Mouse (Mus musculus) kidney, adult 11 months (tissue): ENCODE measurements around the gene Nav3.

ENCODE experiments used
- DNase-seq: peaks from one replicate; pipeline ENCODE4 v3.0.0; 2022

Nav3 gene

DNA sequence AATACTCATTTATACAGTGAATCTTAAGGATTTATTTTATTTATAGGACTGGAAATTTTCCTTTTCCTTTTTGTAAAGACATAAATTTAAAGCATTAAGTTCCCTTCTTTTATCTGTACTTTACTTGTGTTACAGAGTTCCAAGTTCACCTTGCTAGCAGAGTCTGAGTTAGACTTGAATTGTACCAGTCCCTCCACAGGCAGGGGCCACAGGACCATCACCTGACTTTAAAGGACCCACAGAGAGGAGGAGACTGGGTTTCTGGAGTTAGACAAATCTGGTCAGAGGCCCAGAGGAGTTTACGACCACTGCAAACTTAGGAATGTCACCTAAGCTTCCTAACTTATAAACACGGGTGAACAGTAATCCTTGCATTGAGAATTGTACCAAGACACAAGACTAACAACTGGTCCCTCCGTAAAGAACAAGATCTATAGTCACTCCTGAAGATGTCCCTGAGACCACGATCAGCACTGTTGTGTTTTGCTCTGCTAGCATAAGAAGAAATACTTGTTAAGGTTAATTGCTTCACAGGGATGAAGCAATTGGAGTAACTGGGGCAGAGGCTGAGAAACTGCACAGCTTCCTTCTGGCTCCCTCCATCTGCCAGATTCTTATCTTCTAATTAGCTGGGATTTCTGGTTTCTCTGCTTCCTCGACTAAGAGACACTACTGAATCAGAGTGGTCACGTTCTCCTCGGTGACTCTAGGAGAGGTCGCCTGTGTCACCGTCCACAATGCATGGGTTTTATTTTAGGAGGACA, 550.2 kb downstream of the Nav3 start:
- DNase-seq: no peak

DNA sequence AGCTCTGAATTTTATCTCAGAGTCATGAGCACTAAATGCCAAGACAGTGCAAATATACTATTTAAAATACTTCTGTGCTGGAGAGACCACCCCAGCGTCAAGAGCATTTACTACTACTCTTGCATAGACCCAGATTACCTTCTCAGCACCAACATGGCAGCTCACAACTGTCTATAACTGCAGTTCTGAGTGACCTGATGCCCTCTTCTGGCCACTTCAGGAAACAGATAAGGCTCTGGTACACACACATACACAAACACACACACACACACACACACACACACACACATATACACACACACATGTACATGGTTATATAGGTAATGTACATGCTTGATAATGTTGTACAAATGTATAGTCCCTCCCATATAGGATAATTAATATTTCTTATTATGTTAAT, 551.2 kb downstream of the Nav3 start:
- DNase-seq: no peak

DNA sequence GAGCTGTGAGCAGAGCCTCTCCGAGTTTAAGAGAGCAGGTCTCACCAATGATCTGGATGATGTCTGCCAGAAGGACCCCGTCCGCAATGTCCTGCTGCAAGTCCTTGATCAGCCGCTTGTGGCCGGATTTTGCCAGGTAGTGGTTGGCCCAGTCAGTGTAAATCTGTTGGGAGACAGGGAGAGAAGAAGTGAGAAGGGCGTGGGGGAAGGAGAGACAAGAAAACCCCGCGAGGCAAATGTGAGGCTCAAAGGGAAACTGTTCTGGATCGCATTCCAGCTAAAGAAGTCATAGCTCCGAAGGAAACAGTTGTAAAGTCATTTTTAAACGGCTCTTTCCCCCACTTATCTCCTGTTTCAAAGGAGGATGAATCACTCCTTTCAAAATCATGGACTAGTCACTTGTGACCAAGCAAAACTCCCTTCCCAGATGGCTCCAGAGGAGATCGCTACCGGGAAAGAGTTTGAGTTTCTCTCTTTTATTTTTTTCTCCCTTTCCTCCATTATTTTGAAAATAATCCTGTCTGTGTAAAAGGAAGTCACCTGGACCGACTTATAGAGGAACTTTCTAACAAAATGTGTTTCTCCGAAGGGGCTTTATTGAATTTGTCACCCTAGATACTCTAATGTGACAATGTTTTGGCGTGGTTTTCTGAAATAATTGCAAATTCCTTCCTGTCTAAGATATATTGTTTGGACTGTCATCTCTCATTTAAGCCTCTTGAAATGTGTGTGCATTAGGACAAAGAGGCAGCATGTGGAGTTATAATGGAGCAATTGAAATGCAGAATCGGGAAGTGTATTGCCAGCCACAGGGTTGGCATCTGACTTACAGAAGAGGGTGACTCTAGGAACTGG, 552.1 kb downstream of the Nav3 start:
- no peak for DNase-seq

DNA sequence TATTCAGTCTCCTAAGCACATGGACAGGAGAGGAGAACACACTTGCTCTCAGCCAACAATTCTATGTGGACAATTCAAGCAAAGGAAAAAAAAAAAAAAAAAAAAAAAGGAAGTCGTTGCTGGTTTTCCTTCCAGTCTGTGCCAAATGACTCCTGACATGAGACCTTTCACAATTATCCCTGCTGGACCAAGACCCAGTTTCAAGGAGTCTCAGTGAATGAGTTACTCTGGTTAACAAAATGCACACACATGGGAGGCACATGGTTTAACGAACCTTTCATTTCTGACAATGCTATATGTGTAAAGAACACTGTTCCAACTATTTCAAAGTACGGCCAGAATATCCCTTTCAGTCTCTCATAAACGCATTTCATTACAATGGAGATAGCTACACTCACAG, 552.8 kb downstream of the Nav3 start:
- DNase-seq: no peak

DNA sequence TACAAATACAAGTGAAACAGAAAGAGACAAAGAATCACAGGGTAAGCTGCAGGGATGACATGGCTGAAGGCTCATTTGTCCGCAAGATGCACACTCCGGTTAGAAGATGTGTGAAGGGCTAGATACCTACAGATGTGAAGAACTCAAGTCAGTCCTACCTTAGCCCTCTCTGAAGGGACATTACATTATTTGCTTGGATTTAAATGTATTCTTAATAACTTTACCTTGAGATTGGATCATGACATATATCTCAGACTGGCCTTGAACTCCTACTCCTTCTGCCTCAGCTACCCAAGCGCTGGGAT, 566.9 kb downstream of the Nav3 start:
- no peak for DNase-seq

DNA sequence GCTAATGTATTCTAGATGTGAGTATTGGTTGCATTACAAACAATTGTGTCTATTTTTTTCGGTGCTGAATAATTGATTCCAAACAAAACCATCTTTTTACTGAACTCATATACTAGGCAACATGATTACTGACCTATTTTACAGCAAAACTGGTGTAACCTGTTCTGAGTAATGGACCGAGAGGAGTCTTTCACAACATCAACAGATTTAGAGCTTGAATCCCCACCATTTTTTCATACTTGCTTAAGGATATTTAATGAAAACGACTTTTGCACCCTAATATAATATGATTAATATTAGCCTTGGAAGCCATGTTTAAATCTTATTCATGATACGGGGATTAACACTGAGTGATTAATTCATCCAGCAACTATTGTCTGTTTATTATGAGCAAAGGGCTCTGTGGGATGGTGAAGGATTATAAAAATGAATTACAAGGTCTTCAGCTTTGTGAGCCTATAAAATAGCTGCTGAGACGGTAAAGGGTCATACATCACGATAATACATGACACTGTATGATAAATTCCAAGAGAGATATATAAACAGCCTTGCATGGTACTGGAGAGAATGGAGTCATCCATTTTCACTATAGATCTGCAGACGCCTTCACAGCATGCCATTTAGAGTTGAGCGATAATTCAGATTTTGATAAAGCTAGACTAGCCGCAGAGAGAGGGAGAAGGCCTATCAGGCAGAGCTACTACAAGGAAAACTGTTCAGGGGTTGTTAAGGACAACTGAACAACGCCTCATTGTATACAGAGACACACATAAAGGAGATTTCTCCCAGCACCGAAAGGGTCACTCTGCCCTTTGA, 567.4 kb downstream of the Nav3 start:
- DNase-seq: no peak

DNA sequence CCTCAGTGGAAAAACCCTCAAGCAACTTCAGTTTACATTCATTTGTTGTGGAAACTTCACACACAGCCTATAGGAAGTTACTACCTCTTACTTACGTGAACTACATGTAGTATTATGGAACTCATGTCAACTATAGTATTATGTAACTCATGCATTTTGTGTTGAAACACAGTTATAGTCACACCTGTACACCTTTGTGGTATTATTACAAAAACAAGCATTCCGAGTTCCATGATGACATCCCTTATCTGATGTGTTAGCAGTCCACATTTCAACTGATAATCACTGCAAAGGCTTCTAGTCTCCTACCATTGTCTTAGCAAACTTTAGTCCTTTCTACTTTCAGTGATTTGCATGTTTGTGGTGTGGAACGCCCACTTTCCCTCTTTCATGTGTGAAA, 568.8 kb downstream of the Nav3 start:
- no peak for DNase-seq

DNA sequence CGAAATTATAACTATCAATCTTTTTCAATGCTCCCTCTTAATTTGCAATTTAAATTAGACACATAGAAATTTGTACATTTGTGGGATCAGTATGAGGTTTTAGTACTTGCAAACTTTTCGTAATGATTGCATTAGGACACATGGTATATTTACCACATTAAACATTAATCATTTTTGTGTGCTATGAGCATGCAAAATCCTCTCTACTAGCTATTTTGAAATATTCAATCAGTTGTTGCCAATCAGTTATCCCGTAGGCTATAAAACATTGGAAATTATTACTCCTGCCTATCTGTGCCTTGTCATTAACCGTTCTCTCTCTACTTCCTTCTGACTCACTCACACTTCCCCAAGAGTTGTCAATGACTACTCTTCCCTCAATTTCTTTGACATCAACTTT, 579.9 kb downstream of the Nav3 start:
- DNase-seq: no peak

DNA sequence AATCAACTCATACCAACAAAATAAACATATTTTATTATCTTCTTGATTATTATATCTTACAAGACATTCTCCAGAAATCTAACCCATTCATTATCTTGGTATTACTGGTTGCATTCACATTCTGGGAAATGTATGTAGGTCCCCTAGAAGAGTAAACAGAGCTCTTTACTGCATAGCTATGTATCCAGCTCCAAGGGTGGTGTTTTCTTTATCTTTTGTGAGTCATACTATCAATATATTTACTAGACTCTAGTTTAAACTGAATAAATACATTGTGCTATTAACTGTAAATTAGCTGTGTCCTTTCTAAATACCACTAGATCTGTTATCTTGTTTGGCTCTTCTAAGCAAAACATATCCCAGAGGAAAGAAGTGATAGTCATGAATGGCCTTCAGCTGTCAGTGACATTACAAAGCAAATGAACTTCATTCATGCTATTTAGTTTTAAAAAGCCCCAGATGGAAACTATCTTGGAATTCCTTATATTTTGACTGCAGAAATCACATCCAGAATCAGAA, 580.6 kb downstream of the Nav3 start:
- DNase-seq: no peak

DNA sequence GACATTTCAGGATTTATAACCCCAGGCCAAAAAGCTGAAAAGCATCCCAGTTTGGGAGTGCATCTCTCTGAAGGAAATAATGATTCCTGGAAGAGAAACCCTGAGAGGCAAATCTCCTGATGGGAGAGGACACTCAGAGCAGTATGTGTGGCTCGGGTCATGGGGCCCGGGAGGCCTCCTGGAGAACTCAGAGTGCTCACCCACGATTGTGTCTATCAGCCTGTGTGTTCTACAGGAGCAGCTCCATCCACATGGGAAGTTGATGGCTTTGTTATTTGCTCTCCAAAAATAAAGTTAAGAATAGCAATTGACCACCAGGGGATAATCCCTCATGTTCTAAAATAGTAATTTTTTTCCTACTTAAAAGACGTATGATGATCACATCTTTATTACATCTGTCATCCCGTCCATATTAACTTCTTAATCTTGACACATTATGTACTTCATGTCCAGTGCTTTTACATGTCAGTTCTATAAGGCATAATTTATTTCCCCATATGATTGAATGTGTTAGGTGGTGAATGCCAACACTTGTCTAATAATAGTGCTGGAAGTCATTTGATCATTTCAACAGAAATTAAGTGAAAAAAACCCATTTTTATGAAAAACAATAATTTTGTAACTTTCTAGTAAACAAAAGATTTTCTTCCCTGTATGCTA, 581.2 kb downstream of the Nav3 start:
- no peak for DNase-seq

DNA sequence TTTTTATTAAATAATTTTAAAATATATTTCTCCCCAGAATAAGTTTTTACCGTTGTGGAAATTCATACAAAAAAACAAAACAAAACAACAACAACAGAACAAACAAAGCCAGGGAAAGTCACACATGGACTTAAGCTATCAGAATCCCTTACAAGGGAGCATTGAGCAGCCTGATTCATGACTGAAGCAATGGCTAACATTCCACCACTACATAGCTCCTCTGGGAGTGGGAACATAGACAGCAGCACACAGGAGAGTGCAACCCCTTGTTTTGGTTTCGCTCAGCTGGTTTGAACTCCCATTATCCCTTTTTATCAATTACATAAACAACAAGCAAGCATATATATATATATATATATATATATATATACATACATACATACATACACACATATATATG, 589.9 kb downstream of the Nav3 start:
- no peak for DNase-seq

DNA sequence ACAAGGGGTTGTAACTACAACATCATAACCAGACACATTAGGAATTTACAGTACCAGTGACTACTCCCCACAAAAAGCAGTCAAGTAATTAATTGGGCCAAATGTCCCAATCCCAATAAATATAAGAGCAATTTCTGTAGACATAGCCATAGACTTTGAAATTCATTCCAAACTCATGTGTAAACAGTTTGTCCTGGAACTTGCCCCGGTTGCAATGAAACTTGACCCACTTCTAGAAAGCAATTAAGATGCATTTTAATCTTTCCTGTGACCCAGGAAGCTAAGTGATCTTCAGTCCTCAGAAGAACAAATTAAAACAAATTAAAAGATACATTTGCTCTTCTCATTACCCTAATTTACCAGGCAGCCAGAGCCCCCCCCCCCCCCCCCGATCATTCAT, 590.6 kb downstream of the Nav3 start:
- no peak for DNase-seq

DNA sequence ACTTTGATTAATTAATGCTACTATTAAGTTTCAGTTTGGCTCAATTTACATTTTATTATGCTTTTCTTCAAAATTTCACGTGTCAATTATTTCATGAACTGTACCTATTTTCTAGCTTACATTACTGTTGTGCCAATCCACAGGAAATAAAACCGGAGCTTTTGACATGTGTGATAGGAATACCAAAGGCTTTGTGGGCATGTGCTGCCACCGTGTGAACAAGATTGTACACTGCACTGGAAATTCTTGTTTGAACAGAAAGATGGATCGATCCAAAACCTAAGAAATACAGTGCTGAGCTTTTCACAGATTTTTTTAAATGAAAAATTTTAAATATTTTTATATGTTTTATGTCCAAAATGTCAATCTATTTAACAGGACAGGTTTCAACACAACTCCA, 591.3 kb downstream of the Nav3 start:
- no peak for DNase-seq

DNA sequence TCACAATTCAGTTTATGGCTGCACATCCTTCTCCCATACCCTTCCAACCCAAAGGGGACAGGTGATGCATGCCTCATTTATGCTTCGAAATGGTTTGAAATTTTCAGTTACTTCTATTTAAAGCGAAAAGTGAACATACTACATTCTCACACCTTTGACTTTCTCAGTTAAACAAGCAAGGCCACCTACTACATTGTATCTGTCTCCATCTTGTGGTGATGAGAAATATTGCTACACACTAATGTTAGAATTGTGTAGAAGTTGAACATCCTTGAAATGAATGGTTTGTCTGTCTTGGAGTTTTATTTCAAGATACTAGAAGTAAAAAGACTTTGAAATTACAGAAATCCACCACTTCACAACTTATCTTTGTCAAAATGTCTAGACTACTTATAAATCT, 594.7 kb downstream of the Nav3 start:
- DNase-seq: no peak

DNA sequence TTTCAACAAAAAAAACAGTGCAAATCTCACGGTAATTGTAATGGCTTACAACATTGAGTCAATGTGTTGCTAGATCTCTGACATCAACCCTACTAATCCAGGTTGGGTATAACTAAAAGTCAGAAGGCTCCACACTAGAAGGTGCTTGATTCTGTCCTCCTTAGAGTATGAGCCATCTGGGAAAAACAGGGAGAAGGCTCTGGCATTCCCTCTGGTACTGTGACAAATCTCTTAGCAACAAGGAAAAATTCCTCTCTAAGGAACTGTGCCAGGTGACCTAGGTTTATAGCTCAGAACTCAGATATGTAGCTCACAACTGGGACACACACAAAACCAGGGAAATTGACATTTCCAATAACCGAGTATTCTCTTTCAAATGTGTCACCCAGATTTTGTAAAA, 597.4 kb downstream of the Nav3 start:
- DNase-seq: no peak

DNA sequence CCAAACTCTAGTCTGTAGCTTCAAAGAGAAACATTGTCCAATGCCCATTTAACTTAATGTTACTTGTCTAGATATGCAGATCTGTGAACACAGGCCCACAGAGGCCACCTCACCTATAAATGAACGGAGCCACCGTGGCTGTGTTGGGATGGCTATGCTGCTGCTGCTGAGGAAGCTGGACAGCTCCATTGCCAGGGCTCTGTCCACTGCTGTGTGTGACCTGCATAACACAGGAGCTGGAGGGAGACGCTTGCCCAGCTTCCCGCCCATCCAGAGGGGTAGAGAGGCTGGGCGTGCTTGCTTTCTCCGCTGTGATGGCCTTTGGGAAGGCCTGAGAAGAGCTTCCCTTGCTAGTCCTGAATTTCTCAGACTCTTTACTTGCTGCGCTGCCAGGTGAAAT, 603.6 kb downstream of the Nav3 start:
- no peak for DNase-seq

DNA sequence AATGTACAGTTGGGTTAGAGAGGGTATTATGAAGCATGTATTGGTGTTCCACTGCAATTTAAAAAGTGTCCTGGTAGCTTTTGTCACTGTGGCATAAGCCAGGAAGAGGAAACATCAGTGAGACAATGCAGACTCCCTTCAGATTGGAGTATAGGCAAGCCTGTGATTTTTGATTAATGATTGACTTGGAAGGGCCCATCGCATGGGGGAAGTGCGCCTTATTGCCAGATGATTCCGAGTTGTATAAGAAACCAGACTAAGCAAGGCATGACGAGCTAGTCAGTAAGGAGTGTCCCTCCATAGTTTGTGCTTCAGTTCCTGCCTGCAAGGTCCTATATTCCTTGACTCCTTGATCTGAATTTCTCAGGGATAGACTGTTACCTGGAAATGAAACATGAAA, 608.4 kb downstream of the Nav3 start:
- DNase-seq: no peak

DNA sequence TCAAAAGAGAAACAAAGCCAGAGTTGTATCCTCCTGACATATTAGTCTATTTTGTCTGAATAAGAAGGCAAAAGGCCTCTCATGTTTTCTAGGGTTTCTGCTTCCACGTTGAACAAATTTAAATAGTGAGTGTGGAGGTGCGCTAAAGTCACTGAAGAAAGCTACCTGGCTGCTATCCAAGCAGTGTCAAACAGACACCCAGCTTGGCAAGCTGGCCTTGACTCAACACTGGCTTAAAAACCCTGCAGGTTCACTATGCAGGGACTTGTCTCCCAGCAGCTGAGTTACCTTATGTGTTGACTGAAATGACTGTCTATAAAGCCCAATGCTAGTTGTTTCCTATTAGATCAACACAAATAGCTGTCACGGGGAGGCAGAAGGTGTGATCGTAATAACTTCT, 612.3 kb downstream of the Nav3 start:
- DNase-seq: no peak

DNA sequence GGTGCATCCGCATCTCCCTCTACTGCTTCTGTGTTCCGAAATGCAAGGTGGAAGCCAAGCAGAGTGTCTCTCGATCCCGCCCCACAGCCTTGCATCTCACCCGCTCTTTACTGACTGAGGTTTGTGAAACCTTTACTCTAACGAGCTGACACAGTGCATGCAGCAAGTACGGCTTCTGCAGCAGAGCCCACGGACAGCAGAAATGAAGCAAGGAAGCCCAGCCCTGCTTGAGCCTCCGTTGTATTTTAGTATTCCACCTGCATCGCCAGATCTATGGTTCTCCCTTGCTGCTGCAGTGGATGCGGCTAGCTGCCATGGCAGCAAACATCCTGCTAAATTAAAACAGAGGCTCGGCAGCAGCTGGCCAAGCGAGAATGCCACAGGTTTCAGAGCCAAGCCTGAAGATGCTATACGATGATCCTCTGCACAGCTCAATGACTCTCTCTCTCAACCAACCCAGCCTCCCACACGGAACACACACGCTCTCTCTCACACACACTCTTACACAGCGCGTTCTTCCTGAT, 623.2 kb downstream of the Nav3 start:
- DNase-seq: no peak

DNA sequence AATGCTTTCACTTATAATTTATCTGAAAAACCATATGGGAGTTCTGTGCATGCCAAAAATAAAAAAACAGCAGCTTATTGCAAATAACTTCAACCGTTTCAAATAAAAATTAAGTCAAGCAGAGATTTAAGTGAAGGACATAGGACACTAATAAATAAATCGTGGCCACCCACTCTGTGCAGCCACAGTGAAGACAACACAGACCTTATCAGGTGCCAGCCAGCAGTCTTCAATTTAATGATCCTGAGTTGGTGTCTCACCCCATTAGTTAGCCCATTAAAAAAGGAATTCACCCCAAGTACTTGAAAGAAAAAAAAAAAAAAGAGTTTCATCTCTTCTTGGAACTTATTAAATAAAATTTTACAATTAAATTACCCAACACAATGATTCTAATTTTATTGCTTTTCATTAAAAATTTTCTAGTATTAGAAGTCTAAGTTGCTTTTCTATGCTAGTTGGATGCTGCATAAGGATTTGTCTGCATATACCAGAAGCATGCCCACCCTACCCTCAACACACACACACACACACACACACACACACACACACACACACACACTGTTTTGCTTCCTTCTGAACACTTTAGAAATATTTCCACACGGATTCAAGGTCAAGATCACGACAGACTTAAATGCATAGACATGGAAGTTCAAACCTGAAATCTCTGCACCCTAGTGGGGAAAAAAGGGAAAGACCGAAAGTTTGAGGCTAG, 649.1 kb downstream of the Nav3 start:
- DNase-seq: no peak

DNA sequence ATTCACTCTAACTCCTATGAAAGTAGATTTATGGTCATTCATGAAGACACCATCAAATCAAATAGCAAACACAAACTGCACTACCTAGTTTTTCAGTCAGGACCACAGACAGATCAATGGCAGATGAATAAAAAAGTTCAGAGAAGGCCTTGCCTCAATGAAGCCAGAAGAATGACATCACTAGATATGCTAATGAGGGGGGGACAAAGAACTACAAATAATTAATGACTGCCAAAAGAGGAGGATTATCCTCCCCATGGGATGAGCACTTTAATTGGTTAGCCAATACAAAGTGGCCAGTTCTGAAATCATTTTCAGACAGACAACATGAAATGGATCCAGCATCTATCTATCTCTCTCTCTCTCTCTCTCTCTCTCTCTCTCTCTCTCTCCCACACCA, 652.6 kb downstream of the Nav3 start:
- DNase-seq: no peak

DNA sequence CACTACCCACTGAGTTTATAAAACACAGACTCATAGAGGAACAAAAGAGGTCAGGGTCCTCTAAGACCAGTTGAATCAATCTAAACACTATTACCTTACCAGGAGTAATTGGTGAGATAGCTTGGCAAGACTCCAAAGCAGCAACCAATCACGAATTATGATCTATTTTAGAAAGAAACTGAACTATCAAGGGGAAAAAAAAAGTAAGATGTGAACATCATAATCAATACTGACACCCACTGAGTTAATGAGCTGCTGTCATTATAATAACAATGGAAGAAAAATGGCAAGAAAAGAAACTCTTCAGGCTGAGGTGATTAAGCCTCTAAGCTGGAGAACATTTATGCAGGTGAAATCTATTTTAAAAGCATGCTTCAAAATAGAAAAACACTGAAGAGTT, 653.8 kb downstream of the Nav3 start:
- DNase-seq: no peak
